Mouse (Mus musculus) E14TG2a.4 (cell line): Measurements from ENCODE around the gene Tnip2.

Source experiments
- CTCF ChIP-seq: conservative IDR thresholded peaks from 2 replicates; pipeline ENCODE4 v1.5.1; 2014; ENCODE audit warnings: low read length
- NANOG ChIP-seq: IDR thresholded peaks from 2 replicates; pipeline ENCODE4 v1.6.1; 2014; ENCODE audit warnings: borderline replicate concordance, low read length, mixed read lengths
- POU5F1 ChIP-seq: IDR thresholded peaks from 2 replicates; pipeline ENCODE4 v1.6.1; 2014; ENCODE audit warnings: low read length, borderline replicate concordance

DNA sequence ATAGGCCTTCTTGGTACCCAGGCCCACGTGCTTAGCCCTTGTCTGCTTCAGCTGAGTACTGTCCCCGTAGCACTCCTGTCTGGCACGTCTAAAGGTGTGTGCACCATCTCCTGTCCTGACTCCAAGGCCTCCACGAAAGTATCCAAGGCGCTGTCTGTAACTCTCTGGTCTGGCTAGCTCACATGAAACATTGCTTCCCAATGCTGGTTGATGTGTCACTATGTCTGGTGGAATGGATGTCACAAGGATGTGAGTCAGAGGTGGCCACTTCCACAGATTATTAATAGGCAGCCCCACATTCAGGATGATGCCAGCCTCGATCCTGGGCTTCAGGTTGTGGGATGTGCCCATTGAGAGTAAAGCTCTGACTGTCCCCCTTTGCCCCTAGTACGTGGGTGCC, 22.0 kb upstream of the Tnip2 start:
- TF ChIP-seq CTCF (no peak), NANOG (no peak), POU5F1 (no peak)
